Mouse (Mus musculus) adrenal gland, postnatal 4 days (tissue): ENCODE measurements around the gene Gm7978. TPM values are rescaled to one million over a fixed set of nuclear protein-coding genes. Genes with fewer than 3 reads are reported as not detected.
"Not testable (repeated sequence)": the region's sequence is repeated elsewhere in the genome, so short reads cannot be mapped to it uniquely, and the experiment has no call there.

Experiments
- DNase-seq, 2 experiments: peaks; one replicate each; pipeline ENCODE4 v3.0.0; 2021 to 2022; ENCODE audit warnings: low spot score in 2 of 2, mixed read lengths in 2 of 2
- long read RNA-seq, 2 experiments: library from polyadenylated mRNA; stranded (forward); transcript quantifications; one replicate each; pipeline ENCODE4 v2.0.0; 2021
- total RNA-seq, 2 experiments: library from RNA; stranded (reverse); gene quantifications; 2 replicates each; pipeline ENCODE4 v1.2.3; 2021

Gene Gm7978
- total RNA-seq: not detected
- long read RNA-seq, experiment 1: 0 reads
- long read RNA-seq, experiment 2: 0 reads

DNA sequence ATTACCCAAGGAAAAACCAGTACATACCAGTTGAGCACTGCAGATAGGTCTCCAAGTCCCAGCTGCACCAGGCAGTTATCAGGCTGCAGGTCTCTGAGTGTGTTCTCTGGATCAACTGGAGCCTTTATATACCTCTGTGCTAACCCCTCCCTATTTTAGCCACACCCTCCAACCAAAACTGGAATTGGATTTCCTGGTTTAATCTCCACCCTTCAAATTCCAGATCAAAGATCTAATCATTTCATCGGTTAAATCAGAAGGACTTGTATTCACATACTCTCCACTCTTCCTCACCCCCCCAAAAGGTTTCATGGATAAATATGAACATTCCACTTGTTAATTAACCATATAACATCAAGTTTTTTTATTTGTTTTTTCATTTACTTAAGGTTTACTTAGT, at the start of gene Gm7978:
TSS of gene Gm7978 (minus strand) at position 101 of the 400 bp plus-strand sequence.
- DNase-seq: not testable (repeated sequence)

DNA sequence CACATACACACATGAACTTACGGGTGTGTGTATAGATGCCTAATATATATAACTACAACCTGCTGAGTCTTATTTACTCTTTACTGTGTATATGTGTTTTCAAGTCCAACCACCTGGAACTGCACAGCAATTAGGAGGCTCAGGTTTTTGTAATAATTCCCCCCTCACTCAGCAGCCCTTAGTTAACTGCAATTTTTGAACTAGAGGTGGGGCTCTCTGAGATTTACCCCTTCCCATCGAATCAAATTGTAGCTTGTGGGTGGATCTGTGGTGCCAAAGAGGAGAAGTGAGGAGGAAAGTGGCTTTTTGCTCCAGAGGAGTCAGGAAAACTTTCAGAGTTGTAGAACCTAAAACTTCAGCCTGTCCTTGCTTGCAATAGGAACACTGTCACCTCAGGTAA, 39.7 kb upstream of the Gm7978 start, which contains the start of gene E330014E10Rik:
TSS of gene E330014E10Rik (plus strand) at position 301 of the 400 bp plus-strand sequence.
- not testable (repeated sequence) for DNase-seq

DNA sequence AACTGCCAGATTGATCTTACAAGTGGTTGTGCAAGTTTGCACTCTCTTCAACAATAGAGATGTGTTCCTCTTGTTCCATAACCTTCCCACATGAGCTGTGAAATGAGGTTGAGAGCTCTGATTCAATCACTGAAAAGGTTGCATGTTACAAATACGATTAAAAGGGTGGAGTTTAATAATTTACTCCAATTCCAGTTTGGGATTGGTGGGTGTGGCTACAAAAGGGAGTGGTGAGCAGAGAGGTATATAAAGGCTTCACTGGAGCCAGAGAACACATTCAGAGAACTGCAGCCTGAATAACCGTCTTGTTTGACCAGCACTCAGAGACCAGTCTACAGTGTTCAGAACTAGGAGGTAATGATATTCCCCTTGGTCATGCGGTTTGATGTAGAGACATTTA, 5.7 kb upstream of the Gm7978 start, which contains the start of gene Gm7982:
TSS of gene Gm7982 (plus strand) at position 301 of the 400 bp plus-strand sequence.
- not testable (repeated sequence) for DNase-seq

Other genes with a start within 250 kb of the Gm7978 start
- gene Gm3286, start 225.4 kb downstream of the Gm7978 start, total RNA-seq: not detected
- gene Gm7971, start 141.3 kb downstream of the Gm7978 start, total RNA-seq: not detected
- not detected for gene Gm7982, start 5.8 kb upstream of the Gm7978 start, total RNA-seq
- gene E330014E10Rik, start 39.8 kb upstream of the Gm7978 start, total RNA-seq: not detected
- gene Cxcl13, start 220.8 kb upstream of the Gm7978 start, total RNA-seq: 1 to 10 TPM in 1 of 2 experiments, under 1 TPM in 1; 0.82 to 2.7 TPM